Mouse (Mus musculus): Measurements from ENCODE around the gene Gstt2.

The Gstt2 gene

DNA sequence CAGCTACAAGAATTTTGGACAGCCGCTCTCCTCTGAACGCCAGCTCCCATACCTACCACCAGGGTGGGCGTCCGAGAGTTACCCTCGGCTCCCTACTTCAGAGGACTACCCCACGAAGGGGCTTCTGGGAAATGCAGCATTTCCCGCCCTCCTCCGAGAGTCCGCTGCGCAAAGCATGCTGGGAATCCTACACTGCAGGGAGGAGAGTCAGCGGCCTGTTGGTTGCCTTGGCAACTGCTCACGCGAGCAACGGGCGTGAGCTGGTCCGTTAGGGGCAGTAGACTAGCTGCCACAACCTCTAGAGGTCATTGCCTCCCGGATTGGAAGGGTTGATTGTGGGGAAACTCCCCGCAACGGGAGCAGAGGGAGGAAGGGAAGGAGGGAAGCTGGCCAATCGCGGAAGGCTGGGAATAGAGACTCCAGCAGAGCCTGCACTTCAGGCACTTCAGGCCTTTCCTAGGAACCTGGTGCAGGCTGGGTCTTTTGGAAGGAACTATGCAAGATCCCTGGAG is at the start of gene Gstt2:
Gene Gstt2, minus strand, starts transcription at position 177 of the 512 bp plus-strand sequence.
- peak; percentile 67 for DNase-seq (ENCODE audit: low read depth, low spot score)

DNA sequence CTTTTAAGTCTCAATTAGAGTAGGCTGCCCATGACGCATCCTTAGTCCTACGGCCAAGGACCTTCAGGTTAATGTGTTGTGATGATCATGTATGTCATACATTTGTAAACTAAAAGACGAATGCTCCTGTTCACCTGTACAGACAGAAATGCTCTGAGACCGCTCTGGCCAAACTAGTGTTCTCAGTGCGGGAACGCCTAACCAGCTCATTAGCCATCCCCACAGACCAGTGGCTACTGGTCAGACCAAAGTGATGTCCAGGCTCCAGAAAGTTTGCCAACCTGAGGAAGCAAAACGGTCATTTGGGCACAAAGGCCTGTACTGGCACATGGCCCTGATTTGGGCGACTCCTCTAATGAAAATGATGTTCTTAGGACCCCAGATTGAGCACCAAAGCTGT is 47.5 kb upstream of the Gstt2 start:
- no peak for DNase-seq (ENCODE audit: low read depth, low spot score)

DNA sequence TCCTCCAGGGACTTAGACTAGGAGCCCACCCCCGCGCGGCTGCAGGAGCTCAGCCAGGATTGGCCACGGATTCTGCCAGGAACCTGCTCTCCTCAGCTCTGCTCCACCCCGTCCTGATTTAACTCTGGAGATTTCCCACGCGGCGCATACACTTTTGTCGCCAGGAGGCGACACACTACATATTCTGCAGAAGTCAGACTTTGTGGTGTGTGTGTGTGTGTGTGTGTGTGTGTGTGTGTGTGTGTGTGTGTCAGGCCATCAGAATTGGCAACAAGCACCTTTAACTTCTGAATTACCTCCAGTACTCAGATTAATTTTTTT is 46.0 kb upstream of the Gstt2 start:
- DNase-seq (ENCODE audit: low read depth, low spot score), result peak; percentile 64

DNA sequence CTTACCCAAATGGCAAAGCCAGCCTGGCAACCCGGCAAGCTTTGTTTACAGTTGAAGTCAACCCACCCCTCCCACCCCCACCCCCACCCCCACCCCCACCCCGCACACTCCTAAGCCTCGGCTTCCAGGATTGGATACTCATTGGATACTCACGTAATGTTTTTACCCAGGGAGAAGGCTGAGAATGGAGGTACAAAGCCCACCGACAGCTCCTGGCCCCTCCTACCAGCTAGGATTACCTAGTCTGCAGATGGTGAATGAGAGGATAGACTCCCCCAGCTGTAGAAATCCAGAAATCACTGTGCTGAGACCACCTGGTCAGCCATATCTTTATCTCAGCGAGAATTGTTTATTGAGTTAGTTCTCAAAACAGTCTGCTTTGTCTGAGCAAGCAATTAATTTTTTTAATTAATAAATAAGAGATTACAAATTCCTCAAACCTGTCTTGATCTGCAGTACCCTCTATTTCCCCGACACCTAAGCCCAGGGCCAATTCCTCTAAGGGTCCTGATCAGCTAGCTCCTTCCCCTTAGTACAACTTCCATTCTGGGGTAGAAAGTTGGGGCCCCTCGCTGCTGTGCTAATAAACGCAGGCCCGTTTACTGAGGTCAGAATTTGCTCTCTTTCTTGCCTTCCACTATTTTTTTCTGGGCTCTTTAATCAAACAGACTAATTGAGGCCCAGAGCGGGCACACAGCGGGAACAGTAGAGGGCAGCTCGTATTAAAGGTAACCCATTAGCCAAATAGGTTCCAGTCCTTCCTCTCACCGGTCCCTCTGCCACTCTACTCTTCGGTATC is 45.4 kb upstream of the Gstt2 start:
- no peak for DNase-seq (ENCODE audit: low read depth, low spot score)

DNA sequence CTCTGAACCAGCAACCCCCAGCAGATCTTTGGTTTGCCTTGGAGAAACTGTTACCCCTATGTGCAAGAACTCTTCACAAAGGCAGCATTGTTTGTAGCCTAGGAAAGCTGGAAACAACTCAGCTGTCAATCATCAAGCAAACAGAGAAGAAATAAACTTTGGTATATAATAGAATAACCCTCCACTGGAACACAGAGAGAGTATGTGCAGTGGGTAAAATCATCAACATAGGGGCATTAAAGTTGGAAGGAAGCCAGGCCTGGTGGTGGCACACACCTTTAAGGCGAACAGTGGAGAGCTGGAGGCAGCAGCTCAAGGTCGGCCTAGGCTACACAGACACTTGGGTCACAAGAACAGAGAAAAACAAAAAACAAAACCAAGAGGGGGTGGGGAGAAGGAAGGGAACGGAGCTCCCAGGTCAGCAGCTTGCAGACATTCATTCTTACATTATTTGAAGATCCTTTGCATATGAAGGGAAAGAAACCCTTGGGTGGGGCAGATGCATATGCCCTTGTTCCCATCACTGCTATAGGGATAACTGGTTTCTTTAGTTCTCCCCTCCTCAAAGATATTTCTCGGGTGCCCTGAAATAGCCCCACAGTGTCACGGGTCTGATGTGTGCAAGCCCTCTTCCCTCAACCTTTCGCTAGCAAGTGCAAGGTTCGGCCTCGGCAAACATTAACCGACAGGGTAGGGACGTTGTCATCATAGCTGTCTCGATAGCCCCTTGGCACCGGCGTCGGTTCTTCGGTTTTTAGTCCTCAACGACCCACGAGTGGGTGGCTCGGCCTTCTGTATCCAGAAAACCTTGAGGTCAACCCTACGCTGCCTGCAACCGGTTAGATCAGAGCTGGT is 44.6 kb upstream of the Gstt2 start:
- DNase-seq (ENCODE audit: low read depth, low spot score), result no peak

DNA sequence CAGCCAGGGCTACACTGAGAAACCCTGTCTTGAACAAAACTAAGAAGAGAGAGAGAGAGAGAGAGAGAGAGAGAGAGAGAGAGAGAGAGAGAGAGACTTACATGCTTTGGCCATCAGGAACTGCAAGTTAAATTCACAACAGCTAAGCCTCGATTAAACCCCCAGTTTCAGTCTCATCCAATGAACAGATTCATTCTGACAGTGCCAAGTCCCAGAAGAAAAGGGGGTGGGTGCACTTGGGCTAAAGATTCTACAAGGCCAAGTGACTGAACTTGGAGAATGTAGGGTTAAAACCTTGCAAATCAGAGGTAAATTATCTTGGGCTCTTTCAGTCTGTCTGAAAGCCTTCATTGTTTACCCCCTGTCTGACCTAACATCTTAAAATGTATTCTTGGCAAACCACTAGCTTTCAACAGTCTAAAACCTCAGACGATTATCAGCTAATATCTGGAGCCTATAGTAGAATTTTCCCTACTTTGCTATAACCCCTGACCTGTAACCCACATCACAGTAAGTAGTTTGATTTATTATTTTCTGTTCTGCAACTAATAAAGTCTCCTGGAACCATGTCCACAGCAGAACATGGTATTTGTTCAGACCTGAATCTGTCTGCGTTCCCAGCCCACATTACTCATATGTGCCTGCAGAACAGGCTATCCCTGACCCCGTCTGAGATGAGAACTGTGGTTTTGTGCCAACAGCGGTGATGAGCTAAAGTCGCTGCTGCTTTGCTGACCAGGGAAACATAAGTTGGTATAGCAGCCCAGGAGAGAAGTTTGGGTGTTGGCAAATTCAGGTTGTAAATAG is 43.8 kb upstream of the Gstt2 start:
- DNase-seq (ENCODE audit: low read depth, low spot score), result peak; percentile 86

DNA sequence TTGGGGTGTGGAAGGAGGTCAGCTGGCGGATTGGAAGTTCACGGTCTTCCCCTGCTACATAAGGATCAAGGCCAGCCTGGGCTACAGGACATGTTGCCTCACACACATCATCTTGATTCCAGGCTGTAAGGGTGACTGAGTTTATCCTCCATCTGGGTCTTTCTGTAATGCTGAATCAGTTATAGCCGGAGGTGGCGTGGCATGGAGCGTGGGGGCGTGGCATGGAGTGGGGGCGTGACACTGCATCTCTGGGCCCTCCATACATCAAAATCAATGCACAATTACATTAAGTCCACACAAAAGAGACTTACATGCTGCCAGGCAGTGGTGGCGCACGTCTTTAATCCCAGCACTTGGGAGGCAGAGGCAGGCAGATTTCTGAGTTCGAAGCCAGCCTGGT is 43.1 kb upstream of the Gstt2 start:
- no peak for DNase-seq (ENCODE audit: low read depth, low spot score)

DNA sequence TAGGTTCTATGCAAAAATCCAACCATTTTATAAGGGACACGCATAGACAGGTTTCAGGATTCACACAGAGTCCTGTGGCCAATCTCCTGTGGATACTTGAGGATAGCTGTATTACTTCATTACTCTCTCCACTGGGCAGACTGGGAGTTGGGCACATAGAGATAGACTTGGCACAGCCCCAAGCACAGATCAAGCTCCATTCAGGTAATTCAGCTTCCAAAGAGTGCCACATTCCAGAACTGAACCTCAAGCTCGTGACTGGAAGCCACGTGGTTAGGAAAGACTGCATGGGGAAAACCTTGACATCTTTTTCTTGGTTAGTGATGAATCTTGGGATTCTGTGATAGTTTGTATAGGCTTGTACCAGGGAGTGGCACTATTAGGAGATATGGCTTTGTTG is 41.6 kb upstream of the Gstt2 start:
- DNase-seq (ENCODE audit: low read depth, low spot score), result no peak

DNA sequence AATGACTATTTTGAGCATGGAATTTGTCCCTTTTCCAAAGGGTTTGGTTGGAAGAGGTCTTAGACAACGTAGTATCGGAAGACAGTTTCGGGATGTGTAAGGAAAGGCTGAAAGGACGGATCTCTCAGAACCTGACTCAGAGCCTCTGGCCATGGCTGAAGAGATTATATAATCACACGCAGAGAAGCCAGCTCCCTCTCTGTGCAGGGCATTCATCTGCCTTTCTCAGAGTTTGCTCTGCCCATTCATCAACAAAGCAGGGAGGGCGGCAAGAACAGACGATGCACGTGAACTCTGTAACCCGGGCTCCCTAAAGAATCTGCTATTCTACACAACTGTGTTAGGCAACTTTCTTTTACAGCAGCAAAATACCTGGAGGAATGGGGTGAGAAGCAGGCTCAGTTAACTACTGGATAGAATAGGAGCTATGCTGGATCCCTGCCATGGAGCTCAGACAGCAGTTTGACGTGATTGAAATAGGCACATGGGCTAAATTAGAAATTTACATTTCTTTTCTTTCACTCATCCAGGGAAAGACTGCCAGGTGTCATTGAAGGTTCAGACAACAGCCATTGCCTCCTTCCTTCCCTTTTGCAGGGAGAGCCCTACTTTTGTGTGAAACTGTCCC is 36.4 kb upstream of the Gstt2 start:
- DNase-seq (ENCODE audit: low read depth, low spot score), result peak; percentile 15

DNA sequence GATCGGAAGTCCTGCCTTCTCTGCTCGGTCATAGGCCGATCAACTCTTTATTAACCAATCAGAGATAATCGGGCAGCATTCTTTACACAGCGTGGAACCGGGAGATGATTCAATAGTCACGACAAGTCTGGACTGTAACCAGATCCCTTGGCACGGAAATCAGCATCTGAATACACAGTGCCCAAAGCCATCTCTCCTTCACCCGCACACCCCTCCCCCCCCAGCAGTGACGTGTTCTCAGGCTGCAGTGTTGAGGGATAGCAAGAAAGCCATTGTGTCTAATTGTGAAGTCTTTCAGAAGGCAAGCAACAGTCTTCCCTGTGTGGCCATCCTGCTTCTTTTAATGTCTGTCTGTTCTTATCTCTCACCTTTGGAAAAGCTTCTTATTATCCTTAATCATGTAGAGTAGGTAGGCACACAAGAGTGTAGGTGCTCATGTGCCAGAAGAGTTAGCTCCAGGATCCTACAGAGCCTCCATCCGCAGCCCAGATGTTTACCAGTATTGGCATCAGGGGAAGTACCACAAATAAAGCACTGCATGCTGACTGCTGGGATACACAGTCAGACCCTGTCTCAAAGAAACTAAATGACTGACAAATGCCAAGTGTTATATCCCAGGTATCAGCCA is 35.8 kb upstream of the Gstt2 start:
- peak; percentile 97 for DNase-seq (ENCODE audit: low read depth, low spot score)

DNA sequence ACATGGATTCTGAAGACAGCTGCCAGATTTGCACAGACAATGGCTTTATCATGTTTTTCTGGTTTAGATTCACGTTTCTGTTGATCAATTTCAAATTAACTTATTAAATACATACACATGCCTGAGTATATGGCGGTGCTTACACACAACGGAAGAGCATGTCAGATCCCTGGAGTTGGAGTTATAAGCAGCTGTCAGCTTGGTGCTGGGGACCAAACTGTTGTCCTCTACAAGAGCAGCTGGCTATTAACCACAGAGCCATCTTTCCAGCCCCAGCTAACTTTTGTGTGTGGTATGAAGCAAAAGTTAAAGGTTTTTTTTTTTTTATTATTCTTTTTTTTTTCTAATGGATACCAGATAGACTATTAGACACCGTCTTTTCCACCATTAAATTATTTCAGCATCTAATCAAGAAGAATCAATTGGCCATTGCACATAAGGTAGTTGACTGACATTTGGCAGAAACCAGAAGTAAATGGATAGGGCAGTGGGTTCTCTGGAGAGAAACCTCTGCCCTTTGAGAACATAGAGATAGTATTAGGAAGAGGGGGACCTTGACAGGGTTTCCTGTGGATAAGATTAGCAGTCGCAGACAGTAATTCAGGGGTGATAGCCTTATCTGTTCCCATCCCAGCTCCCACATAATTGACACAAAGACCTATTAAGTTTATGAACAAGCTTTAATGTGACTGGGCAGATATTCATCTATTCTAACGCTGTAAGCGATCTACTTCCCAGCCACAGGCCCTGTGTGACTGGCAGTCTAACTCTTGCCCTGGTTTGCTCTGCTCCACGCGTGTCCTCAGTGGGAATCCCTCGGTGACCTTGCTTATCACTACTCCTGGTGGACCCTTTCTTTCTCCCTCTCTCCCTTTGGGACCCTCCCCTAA is 35.0 kb upstream of the Gstt2 start:
- DNase-seq (ENCODE audit: low read depth, low spot score), result no peak

DNA sequence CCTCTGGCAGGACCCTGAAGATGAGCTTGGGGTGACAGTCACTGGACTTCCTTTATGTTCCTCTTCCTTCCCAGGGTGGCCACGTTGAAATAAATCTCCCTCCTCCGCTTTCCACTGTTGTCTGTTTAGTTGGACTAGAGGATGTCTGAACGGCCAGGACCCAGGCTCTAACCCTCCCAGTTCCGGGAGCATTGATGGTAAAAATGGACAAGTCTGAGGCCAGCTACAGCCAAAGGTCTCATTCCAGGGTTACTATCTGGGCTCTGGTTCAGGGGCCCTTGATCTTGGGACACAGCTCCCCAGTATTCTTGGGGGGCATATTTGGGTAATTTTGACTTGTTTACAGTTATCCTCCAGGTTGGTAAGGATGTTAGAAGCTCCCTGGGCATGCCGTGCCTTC is 24.4 kb upstream of the Gstt2 start:
- DNase-seq (ENCODE audit: low read depth, low spot score), result no peak

DNA sequence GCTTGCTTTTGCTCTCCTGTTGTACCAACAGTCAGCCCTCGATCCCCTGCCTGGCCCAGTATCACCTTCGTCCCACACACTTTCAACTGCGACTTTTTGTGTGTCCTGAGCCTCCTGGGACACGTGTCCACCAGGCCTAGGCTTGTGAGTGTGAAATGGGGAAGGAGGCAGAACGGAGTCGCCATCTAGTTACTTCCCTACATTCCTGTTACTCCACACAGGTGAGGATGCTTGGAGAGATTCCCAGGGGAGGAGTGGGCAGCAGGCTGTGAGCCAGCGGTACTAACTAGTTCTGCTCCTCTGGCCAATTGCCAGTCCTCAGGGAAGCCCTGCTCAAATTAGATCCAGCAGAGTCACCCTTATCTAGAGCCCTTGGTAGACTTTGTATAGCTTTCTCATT is 23.5 kb upstream of the Gstt2 start:
- no peak for DNase-seq (ENCODE audit: low read depth, low spot score)

DNA sequence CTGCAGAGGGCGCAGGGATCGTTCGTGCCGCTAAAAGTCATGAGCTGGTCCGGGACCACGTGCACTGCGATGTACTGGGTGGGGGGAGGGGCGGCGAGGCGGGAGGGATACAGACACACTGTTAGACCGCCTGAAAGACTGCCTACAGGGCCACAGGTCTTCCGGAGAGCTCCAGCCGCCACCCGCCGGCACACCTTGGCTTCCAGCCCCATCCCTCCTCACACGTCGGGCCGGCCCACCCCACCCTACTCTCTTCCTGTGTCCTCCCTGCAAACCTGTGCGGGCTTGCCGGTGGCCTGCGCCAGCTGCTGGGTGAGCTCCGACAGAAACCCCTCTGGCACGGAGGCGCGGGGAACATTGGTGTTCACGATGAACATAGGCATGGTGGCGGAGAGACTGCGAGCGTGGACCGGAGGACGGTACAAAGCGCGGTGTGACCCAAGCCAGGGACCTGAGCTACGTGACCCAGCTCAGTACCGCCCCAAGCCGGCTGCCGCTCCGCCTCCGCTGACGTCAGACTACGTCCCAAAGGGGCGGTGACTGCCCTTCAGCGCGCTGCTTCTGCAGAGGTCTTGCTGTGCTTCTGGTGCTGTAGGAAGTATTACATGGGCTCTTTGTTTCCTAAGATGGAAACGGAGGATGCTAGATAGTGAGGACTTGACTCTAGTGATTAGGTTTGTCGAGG is 22.7 kb upstream of the Gstt2 start, which contains the start of gene Mif:
Gene Mif, minus strand, starts transcription at position 455 of the 685 bp plus-strand sequence.
- DNase-seq (ENCODE audit: low read depth, low spot score), result peak; percentile 92

DNA sequence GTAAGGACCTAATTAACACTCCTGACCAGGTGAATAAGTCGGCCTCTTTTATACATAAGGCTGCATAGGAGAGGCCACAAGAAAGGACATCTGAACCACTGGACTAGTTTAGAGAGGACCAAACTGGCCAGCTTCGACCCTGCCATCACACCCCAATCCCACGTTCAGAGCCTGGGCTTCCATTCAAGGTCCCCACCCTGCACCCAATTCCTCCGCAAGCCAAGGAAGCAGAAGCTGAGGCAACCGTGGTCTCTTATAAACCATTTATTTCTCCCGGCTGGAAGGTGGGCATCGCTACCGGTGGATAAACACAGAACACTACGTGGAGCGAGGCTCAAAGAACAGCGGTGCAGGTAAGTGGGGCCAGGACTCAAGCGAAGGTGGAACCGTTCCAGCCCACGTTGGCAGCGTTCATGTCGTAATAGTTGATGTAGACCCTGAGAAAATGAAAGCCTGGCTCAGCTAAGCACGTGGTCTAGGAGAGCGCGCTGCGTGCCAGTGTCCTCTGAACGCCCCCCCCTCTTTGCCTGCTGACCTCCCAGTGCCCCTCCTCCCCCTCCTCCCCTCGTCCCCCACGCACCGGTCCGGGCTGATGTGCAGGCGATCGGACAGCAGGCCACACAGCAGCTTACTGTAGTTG is 22.0 kb upstream of the Gstt2 start:
- peak; percentile 50 for DNase-seq (ENCODE audit: low read depth, low spot score)

DNA sequence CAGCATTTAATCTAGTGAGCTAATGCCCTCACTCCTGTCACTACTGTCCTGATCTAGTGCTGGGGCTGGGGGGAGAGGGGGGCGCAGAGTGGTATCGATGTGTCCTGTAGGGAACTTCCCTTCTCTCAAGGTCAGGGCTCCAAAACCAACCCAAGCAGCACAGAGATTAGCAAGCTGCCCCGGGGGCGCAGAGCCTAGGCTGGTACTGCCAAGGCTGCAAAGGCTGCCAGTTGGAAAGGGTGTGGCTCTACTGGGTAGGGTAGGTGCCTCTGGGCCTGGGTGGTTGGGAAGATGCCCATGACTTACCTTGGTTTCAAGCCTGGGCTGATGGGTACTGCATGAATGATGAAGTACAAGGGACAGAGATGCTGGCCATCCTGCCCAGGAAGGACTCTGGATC is 20.4 kb upstream of the Gstt2 start:
- DNase-seq (ENCODE audit: low read depth, low spot score), result no peak

DNA sequence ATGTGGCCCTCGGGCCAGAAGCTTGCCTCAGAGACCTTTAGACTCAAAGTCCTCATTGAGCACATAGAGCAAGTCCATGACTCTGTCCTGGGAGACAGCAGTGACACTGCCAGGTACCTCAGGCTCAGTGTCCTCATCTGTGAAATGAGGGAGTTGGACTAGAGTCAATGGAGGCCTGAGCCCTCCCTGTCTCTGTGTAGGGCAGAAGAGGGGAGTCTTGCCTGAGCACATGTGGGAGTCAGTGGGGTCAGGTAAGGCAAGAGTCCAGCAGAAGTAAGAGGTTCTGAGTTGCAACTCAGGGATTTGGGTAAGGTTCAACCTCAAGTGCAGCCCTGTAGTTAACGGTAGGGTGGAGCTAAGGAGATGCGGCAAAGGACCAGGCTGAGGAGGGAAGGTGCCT is 19.8 kb upstream of the Gstt2 start:
- no peak for DNase-seq (ENCODE audit: low read depth, low spot score)

DNA sequence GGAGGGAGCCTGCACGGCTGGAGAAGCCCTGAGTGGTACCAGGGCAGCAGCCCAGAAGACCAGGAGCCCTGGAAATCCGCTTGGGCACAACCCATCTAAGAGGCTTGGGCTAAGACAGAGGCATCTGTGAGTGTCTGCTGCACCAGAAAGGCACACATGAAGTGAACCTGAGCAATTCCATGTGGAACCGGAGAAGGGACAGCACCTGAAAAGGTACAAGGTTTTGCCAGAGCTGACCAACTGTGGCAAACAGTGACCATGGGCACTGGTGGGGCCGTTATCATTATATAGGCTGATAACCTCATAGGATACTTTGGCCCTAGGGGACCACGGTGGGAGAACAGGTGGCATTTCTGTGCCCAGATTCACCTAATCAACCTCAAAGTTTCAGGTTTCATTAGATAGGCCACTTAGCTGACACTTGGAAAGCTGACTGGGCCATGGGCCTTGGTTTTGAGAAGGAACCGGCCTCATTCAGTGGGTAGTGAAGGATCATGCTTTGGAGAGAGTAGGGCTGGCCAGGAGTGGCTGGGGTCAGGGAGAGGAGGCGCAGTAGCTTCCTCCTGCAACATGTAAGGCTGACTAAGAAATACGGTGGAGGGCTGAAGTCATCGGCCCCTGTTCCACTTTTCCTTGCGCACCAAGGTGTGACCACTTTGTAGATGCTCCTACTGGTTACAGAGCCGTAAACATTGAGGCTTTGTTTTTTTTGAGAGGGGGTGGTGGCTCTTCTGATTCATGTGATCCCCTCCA is 19.1 kb upstream of the Gstt2 start:
- no peak for DNase-seq (ENCODE audit: low read depth, low spot score)
